Mouse (Mus musculus): ENCODE data around the gene Galr3.
A peak's percentile ranks its signal among the peaks of the same experiment; 100 is the strongest.

Galr3 gene

GRCm38 (mm10) chr15:79051461-79052360 is 10.0 kb downstream of the Galr3 start:
- no peak for DNase-seq (ENCODE audit: low read depth, low spot score)

GRCm38 (mm10) chr15:79052366-79052765 is 10.7 kb downstream of the Galr3 start:
- DNase-seq (ENCODE audit: low read depth, low spot score): no peak

- DNase-seq (ENCODE audit: low read depth, low spot score): no peak
Observed at GRCm38 (mm10) chr15:79056601-79057000, 14.9 kb downstream of the Galr3 start.

GRCm38 (mm10) chr15:79057850-79058249 is 16.2 kb downstream of the Galr3 start:
- DNase-seq (ENCODE audit: low read depth, low spot score): no peak

GRCm38 (mm10) chr15:79060887-79061565 is 19.3 kb downstream of the Galr3 start:
- no peak for DNase-seq (ENCODE audit: low read depth, low spot score)

- DNase-seq (ENCODE audit: low read depth, low spot score): peak; percentile 97
Observed at GRCm38 (mm10) chr15:79062376-79063159, 20.9 kb downstream of the Galr3 start, which contains the start of gene Ankrd54. Gene Ankrd54 (minus strand): TSS chr15:79062893.

- no peak for DNase-seq (ENCODE audit: low read depth, low spot score)
Observed at GRCm38 (mm10) chr15:79063160-79063740, 21.6 kb downstream of the Galr3 start.

- DNase-seq (ENCODE audit: low read depth, low spot score): no peak
Observed at GRCm38 (mm10) chr15:79065086-79065770, 23.5 kb downstream of the Galr3 start.

GRCm38 (mm10) chr15:79066276-79066675 is 24.6 kb downstream of the Galr3 start:
- DNase-seq (ENCODE audit: low read depth, low spot score): no peak

GRCm38 (mm10) chr15:79067631-79068030 is 25.9 kb downstream of the Galr3 start:
- no peak for DNase-seq (ENCODE audit: low read depth, low spot score)

- no peak for DNase-seq (ENCODE audit: low read depth, low spot score)
Observed at GRCm38 (mm10) chr15:79068416-79068815, 26.7 kb downstream of the Galr3 start.

GRCm38 (mm10) chr15:79071117-79072039 is 29.7 kb downstream of the Galr3 start:
- DNase-seq (ENCODE audit: low read depth, low spot score): no peak

GRCm38 (mm10) chr15:79073752-79074151 is 32.1 kb downstream of the Galr3 start:
- DNase-seq (ENCODE audit: low read depth, low spot score): no peak

- DNase-seq (ENCODE audit: low read depth, low spot score): no peak
Observed at GRCm38 (mm10) chr15:79074446-79074845, 32.8 kb downstream of the Galr3 start.

GRCm38 (mm10) chr15:79074913-79075532 is 33.3 kb downstream of the Galr3 start, which contains the start of gene Eif3l:
Gene Eif3l (plus strand): TSS chr15:79075179.
- peak; percentile 72 for DNase-seq (ENCODE audit: low read depth, low spot score)

- no peak for DNase-seq (ENCODE audit: low read depth, low spot score)
Observed at GRCm38 (mm10) chr15:79075658-79076365, 34.1 kb downstream of the Galr3 start.

GRCm38 (mm10) chr15:79079567-79079966 is 37.9 kb downstream of the Galr3 start:
- DNase-seq (ENCODE audit: low read depth, low spot score): no peak

GRCm38 (mm10) chr15:79092284-79092683 is 50.6 kb downstream of the Galr3 start:
- no peak for DNase-seq (ENCODE audit: low read depth, low spot score)

Data from retina, postnatal 7 days (tissue).